Mouse (Mus musculus): ENCODE measurements around the gene 1110017D15Rik. TPM values are rescaled to one million over a fixed set of nuclear protein-coding genes. Genes with fewer than 3 reads are reported as not detected.

1110017D15Rik gene
- polyA plus RNA-seq, 1 experiment from 2014 or later, result 3.8 TPM

GRCm38 (mm10) chr4:41497046-41497445, 20.1 kb downstream of the 1110017D15Rik start:
- DNase-seq (ENCODE audit: extremely low spot score, low spot score), result no peak
- Histone ChIP-seq H3K36me3 (replicated peaks) (peaks cover 2% of the 10 kb centered on the region; the same call in 1 of the 2 replicates), H3K27me3 (ENCODE audit: poor library complexity, severe bottlenecking) (peaks cover 90% of the 10 kb centered on the region), H3K27ac (no peak overlapping the region), H3K4me1 (peaks cover 30% of the 10 kb centered on the region), H3K9me3 (no peaks in the 10 kb centered on the region), H3K4me3 (no peak overlapping the region)
- WGBS, result 39% methylated on average over 5 of the region's 5 CpGs

DNA sequence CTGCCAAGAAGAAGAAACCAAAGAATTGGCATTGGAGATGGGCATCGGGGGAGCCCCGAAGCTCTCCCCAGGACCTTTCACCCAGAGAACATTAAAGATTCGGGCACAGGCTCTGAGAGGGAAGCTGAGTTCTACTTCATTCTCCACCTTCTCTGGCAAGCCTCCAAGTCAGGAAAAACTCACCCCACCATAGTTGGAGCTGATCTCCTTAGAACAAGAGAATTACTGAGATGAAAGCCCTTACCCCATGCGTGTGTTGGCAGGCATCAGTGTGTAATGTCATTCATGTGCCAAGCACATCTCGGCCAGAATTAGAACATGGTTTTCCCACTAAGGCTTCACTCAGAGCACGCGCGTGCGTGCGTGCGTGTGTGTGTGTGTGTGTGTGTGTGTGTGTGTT, 21.3 kb downstream of the 1110017D15Rik start:
- peaks cover 24% of the 10 kb centered on the region for H3K4me1 ChIP-seq
- H3K27me3 ChIP-seq (ENCODE audit: poor library complexity, severe bottlenecking), result peaks cover 78% of the 10 kb centered on the region
- WGBS, result 91% methylated on average over 11 of the region's 11 CpGs
- DNase-seq (ENCODE audit: extremely low spot score, low spot score), result no peak
- no peaks in the 10 kb centered on the region for H3K9me3 ChIP-seq
- H3K36me3 ChIP-seq (replicated peaks), result peaks cover 2% of the 10 kb centered on the region; the same call in 1 of the 2 replicates
- no peak overlapping the region for H3K4me3 ChIP-seq
- H3K27ac ChIP-seq, result no peak overlapping the region

- H3K9me3 ChIP-seq, result no peaks in the 10 kb centered on the region
- DNase-seq (ENCODE audit: extremely low spot score, low spot score), result no peak
- 76% methylated on average over 4 of the region's 4 CpGs for WGBS
- H3K4me1 ChIP-seq, result peaks cover 24% of the 10 kb centered on the region
- H3K27me3 ChIP-seq (ENCODE audit: poor library complexity, severe bottlenecking), result peaks cover 71% of the 10 kb centered on the region
- peaks cover 2% of the 10 kb centered on the region; the same call in 1 of the 2 replicates for H3K36me3 ChIP-seq (replicated peaks)
- no peak overlapping the region for H3K4me3 ChIP-seq
- H3K27ac ChIP-seq, result no peak overlapping the region
Observed at GRCm38 (mm10) chr4:41495076-41495475, 22.1 kb downstream of the 1110017D15Rik start.

DNA sequence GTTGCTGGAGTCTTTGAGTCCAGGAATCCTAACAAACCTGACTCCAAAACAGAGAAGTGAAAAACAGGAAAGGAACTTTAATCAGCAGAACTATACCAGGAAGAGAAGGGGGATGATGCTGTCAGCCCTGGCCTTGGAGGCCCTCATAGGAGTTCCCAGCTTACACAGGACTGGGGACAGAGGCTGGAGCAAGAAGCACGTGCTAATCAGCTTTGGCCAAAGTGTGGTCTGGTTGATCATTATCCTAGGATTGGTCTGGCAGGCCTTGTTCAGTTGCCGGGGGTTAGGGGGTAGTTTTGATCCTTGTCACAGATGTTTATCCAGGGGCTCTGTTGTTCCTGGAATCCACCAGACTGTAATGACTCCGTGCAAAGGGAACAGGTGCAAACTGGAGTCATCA, 22.8 kb downstream of the 1110017D15Rik start:
- peaks cover 24% of the 10 kb centered on the region for H3K4me1 ChIP-seq
- no peak for DNase-seq (ENCODE audit: extremely low spot score, low spot score)
- 72% methylated on average over 3 of the region's 3 CpGs for WGBS
- no peak overlapping the region for H3K4me3 ChIP-seq
- no peak overlapping the region for H3K27ac ChIP-seq
- H3K36me3 ChIP-seq (replicated peaks), result peaks cover 2% of the 10 kb centered on the region; the same call in 1 of the 2 replicates
- peaks cover 64% of the 10 kb centered on the region for H3K27me3 ChIP-seq (ENCODE audit: poor library complexity, severe bottlenecking)
- no peaks in the 10 kb centered on the region for H3K9me3 ChIP-seq

DNA sequence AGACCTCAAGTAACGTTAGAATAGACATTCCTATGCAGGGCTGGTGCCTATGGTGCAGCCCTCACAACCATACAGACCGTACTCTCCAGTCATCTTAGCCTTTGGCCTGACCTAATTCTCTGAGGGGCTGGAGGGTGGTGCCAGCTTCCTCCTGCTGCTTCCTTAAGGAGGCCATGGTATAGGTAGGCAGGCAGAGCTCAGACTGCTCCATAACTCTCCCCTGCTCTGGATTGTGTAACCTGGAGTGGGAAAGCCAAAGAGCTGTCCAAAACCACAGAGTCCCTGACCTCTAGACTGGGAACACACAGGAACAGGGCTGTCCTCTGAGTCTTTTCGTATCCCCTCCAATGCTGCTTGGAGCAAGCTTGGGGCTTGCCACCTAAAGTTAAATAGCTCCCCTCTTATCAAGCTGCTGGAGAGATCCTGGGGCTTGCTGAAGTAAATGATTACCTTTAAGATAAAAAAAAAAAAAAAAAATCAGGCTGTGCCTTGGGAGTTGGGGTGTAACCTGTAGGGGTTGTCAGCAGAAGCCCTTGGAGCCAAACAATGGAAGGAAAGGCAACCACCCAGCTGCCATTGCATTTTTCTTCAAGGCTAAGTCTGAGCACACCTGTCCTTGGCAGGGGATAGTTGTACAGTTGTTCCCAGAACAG, 23.5 kb downstream of the 1110017D15Rik start:
- peaks cover 16% of the 10 kb centered on the region for H3K4me1 ChIP-seq
- DNase-seq (ENCODE audit: extremely low spot score, low spot score), result no peak
- no peaks in the 10 kb centered on the region for H3K9me3 ChIP-seq
- WGBS, result 84% methylated on average over 3 of the region's 3 CpGs
- peaks cover 2% of the 10 kb centered on the region; the same call in 1 of the 2 replicates for H3K36me3 ChIP-seq (replicated peaks)
- no peak overlapping the region for H3K27ac ChIP-seq
- peaks cover 56% of the 10 kb centered on the region for H3K27me3 ChIP-seq (ENCODE audit: poor library complexity, severe bottlenecking)
- no peak overlapping the region for H3K4me3 ChIP-seq

- Histone ChIP-seq H3K27me3 (ENCODE audit: poor library complexity, severe bottlenecking) (peaks cover 49% of the 10 kb centered on the region), H3K27ac (no peak overlapping the region), H3K4me3 (no peak overlapping the region), H3K36me3 (replicated peaks) (peaks cover 2% of the 10 kb centered on the region; the same call in 1 of the 2 replicates), H3K9me3 (no peaks in the 10 kb centered on the region), H3K4me1 (peaks cover 10% of the 10 kb centered on the region)
- WGBS, result 85% methylated on average over 7 of the region's 7 CpGs
- no peak for DNase-seq (ENCODE audit: extremely low spot score, low spot score)
Observed at GRCm38 (mm10) chr4:41492951-41493350, 24.2 kb downstream of the 1110017D15Rik start.

DNA sequence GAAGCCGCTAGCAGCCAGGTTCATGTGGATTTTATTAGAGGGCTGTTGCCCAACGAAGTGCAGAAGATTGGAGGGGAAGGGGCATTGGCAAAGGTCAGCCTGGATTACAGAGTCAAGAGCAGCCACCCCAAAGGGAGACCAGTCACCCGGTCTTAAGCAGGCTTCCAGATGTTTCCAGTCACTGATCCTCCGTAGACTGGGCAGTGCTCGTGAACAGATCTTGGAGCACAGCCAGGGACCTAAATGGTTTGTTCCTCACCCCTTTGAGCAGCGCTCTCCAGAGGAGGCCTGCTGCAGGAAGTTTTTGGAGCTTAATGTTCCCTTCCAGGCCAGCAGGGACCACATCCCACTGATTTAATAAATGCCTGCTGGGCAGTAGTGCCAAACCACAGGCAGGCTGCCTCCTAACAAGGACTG, 35.5 kb downstream of the 1110017D15Rik start:
- WGBS, result 73% methylated on average over 6 of the region's 6 CpGs
- Histone ChIP-seq H3K27ac (no peak overlapping the region), H3K27me3 (ENCODE audit: poor library complexity, severe bottlenecking) (no peaks in the 10 kb centered on the region), H3K36me3 (replicated peaks) (peaks cover 34% of the 10 kb centered on the region), H3K4me3 (no peak overlapping the region), H3K9me3 (no peaks in the 10 kb centered on the region; the same call in 1 of the 2 replicates), H3K4me1 (peaks cover 8% of the 10 kb centered on the region; the same call in 1 of the 2 replicates)
- no peak for DNase-seq (ENCODE audit: extremely low spot score, low spot score)

DNA sequence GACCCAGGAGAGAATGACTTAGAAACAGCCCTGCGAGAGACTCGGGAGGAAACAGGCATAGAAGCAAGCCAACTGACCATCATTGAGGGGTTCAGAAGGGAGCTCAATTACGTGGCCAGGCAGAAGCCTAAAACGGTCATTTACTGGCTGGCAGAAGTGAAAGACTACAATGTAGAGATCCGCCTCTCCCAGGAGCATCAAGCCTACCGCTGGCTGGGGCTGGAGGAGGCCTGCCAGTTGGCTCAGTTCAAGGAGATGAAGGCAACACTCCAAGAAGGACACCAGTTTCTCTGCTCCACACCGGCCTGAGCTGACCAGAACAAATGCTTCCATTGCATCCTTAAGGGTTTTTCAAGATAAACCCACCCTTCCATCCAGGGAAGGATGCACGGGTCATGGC, 36.9 kb downstream of the 1110017D15Rik start:
- Histone ChIP-seq H3K4me3 (no peak overlapping the region), H3K27me3 (ENCODE audit: poor library complexity, severe bottlenecking) (no peaks in the 10 kb centered on the region), H3K9me3 (no peaks in the 10 kb centered on the region), H3K4me1 (peaks cover 8% of the 10 kb centered on the region; the same call in 1 of the 2 replicates), H3K36me3 (replicated peaks) (peaks cover 34% of the 10 kb centered on the region), H3K27ac (no peak overlapping the region)
- no peak for DNase-seq (ENCODE audit: extremely low spot score, low spot score)
- WGBS, result 89% methylated on average over 8 of the region's 8 CpGs

GRCm38 (mm10) chr4:41479456-41479804, 37.7 kb downstream of the 1110017D15Rik start:
- no peaks in the 10 kb centered on the region for H3K27me3 ChIP-seq (ENCODE audit: poor library complexity, severe bottlenecking)
- H3K9me3 ChIP-seq, result no peaks in the 10 kb centered on the region
- H3K36me3 ChIP-seq (replicated peaks), result peaks cover 34% of the 10 kb centered on the region
- WGBS, result 79% methylated on average over 1 of the region's 1 CpGs
- no peak for DNase-seq (ENCODE audit: extremely low spot score, low spot score)
- no peak overlapping the region for H3K27ac ChIP-seq
- no peak overlapping the region for H3K4me3 ChIP-seq
- peaks cover 8% of the 10 kb centered on the region; the same call in 1 of the 2 replicates for H3K4me1 ChIP-seq

DNA sequence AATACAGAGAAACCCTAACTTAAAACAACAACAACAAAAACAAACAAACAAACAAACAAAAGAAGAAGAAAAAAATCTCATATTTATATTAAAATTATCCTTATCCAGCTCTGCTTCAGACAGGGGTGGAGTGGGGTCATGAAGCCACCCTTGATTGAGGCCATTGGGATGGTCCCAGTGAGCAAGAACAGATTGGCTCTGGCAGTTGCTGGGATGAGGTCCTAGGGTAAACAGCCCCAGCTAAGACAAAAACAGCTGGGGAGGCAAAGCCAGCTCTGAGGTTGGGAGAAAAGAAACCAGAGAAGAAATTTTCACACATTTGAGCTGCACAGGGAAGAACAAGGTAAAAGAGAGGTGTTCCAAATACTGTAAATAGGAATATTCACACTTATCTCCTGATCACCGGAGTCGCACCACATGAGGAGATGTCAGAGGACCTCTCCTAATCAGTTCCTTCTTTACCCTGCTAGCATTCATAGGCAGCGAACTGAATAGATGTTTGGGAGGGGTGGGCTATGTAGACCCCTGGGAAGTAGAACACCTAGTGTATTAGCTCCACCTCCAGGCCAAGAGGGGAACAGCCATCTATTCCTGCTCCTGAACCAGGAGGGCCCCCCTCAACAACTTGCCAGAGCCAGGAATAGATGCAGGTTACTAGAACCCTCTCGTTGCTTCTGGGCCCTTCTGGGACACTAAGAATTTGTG, 38.2 kb downstream of the 1110017D15Rik start:
- Histone ChIP-seq H3K27me3 (ENCODE audit: poor library complexity, severe bottlenecking) (no peaks in the 10 kb centered on the region), H3K4me3 (no peak overlapping the region), H3K9me3 (no peaks in the 10 kb centered on the region), H3K27ac (no peak overlapping the region), H3K4me1 (peaks cover 8% of the 10 kb centered on the region; the same call in 1 of the 2 replicates), H3K36me3 (replicated peaks) (peaks cover 34% of the 10 kb centered on the region)
- no peak for DNase-seq (ENCODE audit: extremely low spot score, low spot score)
- WGBS, result 69% methylated on average over 4 of the region's 4 CpGs

- no peaks in the 10 kb centered on the region for H3K27me3 ChIP-seq (ENCODE audit: poor library complexity, severe bottlenecking)
- no peak overlapping the region for H3K4me3 ChIP-seq
- H3K4me1 ChIP-seq, result peaks cover 8% of the 10 kb centered on the region; the same call in 1 of the 2 replicates
- H3K36me3 ChIP-seq (replicated peaks), result peaks cover 37% of the 10 kb centered on the region
- WGBS, result 91% methylated on average over 9 of the region's 9 CpGs
- DNase-seq (ENCODE audit: extremely low spot score, low spot score), result no peak
- no peak overlapping the region for H3K27ac ChIP-seq
- H3K9me3 ChIP-seq, result no peaks in the 10 kb centered on the region
Observed at GRCm38 (mm10) chr4:41477648-41478160, 39.4 kb downstream of the 1110017D15Rik start.

DNA sequence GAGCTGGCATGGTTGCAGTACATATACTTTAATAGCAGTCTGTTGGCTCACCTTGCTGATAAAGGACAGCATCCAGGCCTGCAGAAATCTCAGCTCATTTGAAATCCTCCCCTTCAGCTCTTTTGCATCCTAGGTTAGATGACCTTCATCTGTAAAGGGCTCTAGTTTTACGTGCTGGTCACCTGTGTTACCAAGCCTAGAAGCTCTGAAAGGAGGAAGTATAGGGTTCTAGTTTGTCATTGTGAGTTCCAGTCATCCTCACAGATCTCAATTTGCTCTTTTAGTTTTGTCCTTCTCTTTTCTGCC, 45.8 kb downstream of the 1110017D15Rik start:
- WGBS, result 83% methylated on average over 1 of the region's 1 CpGs
- peaks cover 9% of the 10 kb centered on the region for H3K36me3 ChIP-seq (replicated peaks)
- H3K27me3 ChIP-seq (ENCODE audit: poor library complexity, severe bottlenecking), result no peaks in the 10 kb centered on the region
- H3K4me1 ChIP-seq, result peaks cover 30% of the 10 kb centered on the region
- H3K9me3 ChIP-seq, result no peaks in the 10 kb centered on the region
- H3K4me3 ChIP-seq, result no peak overlapping the region
- no peak for DNase-seq (ENCODE audit: extremely low spot score, low spot score)
- peak overlapping the region; percentile 78 for H3K27ac ChIP-seq

Measured in forebrain, embryonic 10.5 days (tissue).